Mouse (Mus musculus) mature B cell (primary cell): ENCODE measurements around the gene 0610010K14Rik.

Experiments
- in situ Hi-C: fragments of 300-500 bp; cut with MboI; formaldehyde crosslinking; loops from 2 replicates; pipeline ENCODE4 v1.14.3; 2019

0610010K14Rik gene

DNA sequence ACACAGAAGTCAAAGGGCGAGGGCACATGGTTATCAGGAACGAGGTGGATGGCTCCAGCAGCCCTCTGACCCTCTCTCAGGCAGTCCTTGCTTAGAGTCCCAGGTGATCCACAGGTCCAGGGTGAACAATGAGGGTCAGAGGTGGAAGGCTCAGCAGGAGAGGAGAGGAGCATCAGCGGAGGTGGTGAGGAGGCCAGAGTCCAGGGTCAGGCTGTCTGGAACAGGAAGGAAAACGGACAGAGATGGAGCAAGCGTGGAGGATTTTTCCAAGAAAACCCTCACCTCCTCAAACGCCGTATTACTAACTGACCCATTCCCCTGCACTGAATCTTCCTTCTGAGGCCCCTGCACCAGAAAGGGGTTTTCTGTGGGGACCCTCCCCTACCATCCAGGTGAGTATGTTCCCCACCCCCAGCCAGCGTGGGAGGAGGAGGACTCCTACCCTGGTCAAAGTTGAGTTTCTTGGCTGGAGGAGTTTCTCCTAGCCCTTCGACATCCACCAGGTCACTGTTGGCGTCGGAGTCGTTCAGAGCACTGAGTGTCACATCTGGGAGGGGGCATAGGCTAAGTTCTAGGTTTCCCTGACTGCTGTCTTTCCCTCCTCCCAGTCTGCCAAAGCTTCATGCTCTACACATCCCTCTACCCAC is 2.3 kb downstream of the 0610010K14Rik start:
- in situ Hi-C loops, result no loop called here

DNA sequence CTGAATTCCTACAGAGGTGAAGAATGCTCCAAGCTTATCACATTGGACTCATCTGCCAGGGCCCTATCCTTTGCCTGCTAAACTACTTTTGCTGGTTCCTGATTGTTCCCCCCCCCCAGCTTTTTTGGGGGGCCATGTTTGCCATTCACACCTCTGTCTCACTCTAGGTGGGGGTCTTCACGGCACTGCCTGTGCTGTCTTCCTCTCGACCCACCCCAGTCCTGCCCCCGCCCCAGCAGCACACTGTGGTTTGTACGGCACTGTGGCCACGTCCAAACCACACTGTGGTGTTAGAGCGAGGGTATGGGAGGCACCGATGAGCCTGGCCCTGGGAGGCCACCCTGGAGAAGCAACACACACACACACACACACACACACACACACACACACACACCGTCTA is 3.2 kb downstream of the 0610010K14Rik start:
- in situ Hi-C loops, result no loop called here

DNA sequence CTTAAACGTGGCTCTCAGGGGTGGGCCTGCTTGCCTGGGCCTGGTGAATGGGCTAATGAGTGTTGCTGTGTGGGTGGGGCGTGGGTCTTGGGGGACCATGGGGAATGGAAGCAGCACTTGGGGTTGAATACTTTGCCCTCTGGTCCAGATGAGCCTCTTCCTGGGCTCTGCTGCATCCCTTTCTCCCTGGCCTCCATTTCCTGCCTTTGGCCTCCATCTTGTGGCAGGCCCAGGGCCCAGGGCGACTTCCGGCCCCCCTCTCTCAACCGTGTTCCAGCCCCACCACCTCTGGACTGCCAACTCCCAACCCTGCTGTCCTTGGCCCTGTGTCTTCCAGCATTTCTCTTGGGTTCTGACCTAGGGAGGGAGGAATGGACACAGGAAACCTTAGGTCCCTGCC is 3.7 kb downstream of the 0610010K14Rik start:
- in situ Hi-C loops, result no loop called here

DNA sequence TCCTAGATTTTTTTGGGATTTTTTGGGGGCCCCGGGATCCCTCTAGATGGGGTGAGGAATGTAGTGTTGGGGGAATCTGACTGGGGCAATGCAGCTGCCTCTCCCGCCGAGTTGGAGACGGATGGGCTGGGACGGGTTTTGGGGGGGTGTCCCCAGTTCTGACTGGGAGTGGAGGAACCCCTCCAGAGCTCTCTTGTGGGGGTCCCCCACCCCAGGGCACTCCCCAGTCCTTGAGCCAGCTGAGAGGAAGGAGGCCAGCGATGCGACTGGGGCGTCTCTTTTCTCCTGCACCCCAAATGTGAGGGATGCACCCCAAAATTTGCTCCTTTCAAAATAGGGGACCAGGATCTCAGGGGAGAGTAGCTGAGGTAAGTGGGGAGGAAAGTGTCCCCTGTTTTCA is 4.7 kb downstream of the 0610010K14Rik start:
- in situ Hi-C loops, result no loop called here

DNA sequence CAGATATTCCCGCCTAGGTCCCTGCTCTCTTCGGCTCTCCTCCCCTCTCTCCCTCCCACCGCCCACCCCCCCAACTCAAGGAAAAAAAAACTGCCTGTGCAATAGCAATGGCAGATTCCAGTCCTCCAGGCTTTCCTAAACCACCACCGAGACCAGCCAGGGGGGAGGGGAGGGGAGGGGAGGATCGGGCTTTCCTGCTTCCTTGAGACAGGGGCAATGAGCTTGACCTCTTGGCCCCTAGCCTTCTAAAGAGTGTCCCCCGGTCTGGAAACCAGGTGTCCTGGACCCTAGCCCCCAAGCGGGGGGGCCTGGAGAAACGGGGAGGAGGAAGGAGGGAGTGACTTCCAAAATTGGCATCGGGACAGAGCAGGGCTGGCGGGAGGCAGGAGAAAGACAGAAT is 5.2 kb downstream of the 0610010K14Rik start:
- in situ Hi-C loops, result no loop called here

DNA sequence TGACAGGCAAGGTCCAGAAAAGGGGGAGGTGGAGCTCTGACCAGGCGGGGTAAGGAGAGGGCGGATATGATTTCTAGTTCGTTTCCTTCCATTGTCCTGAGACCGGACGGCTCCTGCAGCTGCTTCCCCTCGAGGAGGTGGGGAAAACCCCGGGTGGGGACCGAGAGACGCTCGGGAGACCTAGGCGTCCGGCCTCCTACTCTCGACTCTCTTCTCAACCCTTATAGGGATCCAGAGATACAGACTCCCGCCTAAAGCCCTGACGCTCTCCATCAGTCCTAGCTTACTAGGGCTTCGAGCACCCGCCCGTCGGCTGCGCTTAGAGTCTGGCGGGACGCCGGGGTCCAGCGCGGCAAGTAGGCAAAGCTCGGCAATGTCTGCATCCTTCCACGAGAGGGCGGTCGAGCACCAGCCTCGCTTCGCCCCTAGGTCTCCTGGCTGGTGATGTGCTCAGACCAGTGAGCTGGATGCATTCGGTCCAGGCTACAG is 7.4 kb downstream of the 0610010K14Rik start:
- in situ Hi-C loops, result no loop called here

DNA sequence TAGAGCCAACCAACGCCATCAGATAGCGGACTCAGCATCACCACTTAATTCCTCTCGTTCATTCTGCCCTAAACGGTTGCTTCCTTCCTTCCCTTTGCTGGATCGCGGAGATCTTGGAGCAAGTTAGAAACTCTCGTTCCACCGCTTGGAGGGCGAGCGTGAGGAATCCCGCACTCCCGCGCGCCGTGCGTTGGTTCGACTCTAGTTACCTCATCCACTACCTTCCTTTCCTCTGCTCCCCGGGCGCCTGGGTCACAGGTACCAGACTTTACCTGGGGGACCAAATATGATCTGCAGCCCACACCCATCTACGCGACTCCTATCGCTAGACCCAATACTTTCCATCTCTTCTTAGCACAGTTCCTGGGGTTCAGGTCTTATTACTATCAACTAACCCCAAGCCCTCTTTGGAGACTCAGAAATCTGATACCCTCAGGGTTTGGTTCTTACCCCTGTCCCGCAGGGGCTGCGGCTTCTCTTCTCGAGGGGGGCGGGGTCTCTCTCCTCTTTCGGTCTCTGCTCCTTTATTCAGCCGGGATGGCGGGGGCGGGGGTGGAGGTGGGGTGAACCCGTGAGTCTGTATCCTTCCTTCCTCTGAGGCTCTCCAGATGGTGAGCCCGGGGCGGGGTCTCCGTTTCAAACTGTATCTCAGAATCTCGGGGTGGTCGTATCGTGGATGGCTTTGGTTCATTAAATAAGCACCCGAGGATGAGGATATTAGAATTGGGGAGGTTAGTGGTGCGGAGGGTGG is 8.3 kb downstream of the 0610010K14Rik start, which contains the start of gene Bcl6b:
Gene Bcl6b, minus strand, starts transcription at position 539 of the 751 bp plus-strand sequence.
- in situ Hi-C loops, result no loop called here

DNA sequence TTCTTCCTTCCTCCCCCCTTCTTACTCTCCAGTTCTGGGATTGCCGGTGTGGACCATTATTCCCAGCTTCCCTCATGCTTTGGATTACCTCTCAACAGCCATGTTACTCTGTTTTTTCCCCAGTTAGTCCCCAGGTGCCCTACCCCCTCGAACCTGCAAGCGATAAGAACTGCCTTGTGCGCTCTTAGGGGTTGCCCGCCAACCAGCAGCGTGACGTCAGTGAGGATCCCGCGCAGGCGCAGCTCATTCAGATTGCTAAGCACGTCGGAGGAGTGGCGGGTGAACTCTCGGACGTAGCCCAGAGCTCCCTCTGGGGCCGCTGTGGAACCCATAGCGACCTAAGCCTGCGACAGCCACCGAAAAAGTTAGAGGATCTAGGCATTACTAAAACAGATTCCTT is 8.9 kb downstream of the 0610010K14Rik start:
- in situ Hi-C loops, result no loop called here

DNA sequence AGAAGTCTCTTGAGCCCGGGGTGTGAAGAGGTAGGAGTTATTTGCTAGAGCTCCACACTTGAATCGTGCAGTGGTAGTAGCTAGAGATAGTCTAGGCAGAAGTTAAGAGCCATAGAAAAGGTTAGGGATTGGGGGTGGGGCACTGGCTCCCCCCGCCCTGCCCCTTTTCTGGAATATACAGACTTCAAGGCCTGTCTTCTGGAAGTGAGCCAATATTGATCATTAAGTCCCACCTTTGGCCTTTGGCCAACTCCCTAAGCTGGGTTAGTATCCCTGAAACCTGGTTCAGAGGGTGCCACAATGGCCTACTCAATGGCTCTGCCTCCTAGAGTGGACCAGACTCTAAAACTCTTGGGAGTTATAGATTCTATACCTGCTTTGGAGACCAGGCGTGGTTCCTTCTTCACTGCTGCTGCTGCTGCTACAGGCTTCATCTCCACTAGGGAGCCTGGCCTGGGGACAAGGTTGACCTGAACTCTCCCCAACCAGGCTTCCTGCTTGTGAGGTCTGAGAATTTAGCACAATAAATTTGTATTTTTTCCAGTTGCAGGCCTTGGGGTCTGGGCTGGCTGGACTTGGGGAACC is 10.0 kb downstream of the 0610010K14Rik start:
- in situ Hi-C loops, result no loop called here

DNA sequence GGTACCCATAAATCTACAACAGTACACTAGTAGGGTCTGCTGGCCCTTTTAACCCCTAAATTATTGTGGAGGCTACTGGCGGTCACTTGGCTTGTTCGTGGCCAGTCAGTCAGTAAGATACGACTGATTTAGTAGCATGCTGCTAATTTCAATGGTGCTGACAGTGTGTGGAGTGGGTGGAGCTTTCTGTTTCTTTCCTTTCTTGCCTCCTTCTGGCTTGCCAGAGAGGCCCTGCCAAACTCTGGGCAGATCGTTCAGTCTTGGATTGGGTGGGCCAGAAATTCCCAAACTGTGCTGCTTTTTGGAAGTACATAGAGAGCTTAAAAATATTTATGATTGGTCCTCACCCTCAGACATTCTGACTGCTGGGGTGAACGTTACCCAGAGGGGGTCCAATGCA is 10.6 kb downstream of the 0610010K14Rik start:
- in situ Hi-C loops, result no loop called here

DNA sequence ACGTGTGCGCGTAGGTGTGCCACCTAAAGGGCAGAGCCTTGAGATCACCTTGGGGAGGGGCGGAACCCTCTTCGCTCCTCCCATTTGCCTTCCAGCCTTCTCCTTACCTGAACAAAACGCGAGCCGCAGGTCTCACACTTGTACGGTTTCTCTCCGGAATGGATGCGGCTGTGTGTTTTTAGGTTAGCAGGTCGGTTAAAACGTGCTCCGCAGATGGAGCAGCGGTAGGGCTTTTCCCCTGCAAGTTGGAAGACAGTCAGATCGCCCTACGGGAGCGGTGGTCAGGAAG is 11.2 kb downstream of the 0610010K14Rik start:
- in situ Hi-C loops, result no loop called here

DNA sequence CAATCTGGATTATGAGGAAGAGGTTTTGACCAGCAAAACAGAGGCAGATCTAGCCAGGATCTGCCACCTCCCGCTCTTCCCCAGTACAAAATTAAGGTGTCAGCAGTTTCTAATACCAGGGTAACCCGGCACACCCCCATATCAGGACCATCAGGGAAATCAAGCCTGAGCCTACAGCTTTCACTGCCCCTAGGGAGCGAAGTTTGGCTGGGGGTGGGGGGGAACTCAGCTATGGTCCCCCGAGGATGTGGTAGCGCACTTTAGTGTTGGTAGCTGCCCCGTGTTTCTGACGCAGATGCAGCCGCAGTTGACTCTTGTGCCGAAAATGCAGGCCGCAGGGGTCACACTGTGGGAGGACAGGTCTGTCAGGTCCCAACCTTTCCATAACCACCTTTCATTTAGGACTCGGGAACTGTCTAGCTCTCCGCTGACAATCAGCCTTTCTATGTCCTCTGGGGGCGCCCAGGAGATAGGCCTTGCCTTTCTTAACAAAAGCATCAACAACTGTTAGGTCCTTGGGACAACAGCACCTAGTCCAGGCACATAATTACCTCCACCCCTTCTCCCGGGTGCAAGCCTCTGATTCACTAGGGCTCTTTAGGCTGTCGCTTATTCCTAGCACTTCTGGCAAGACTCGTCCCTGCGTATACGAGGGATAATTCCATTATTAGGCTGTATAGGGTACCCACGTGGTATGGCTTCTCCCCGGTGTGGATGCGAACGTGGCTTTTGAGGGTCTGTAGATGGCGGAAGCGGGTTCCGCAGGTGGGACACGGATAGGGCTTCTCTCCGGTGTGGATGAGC is 11.7 kb downstream of the 0610010K14Rik start:
- in situ Hi-C loops, result no loop called here

DNA sequence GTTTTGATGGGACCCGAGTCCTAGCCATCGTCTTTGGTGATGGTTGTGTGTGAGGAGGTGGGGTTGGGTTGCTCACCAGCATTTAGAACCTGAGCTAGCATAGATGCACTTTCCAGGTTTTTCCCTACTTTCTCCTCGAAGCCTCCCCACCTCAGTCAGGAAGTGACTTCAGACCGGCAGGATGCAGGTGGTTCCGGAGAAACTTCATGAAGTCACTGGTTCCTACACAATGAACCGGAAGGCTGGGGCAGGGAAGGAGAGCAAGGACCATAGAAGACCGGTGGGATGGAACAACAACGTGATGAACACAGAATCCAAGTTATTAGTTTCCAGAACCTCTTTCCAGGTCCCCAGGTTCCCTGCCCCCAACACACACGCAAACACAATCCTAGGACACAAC is 14.0 kb downstream of the 0610010K14Rik start:
- in situ Hi-C loops, result no loop called here

DNA sequence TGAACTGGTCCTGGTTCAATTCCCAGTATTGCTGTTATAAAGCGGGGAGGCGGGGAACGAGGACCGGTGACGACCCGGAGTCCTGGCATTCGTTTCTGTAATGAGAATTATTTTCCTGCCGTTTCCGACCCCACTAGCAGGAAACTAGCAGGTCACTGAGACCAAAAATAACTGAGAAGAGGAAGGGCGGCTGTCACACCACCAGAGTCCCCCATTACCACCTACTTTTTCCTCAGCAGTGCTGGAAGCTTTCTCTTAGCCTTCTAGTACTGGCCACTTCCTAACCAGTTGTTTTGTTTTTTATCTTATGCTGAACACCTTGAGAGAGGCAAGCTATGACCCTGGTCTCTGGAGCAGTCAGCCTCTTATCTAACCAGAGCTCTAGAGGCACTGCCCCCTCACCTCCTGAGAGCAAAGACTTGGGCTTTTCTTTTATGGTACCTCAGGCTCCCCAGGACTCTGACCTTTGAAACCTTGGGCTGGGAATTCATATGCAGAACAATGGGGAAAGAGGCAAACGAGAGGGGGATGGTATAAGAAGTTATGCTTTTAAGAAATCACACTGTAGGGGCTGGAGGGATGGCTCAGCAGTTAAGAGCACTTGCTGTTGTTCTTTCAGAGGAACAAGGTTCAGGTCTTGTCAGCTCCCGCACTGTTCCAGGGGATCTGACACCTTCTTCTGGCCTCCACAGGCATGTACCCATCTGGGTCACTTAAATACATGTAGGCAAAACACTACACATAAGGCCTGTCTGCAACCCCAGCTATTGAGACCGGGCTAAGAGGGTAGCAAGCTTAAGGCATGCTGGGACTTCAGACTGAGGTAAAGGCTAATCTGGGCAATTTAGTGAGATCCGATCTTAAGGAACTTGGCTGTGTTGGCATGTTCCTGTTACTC is 15.9 kb downstream of the 0610010K14Rik start:
- in situ Hi-C loops, result no loop called here

DNA sequence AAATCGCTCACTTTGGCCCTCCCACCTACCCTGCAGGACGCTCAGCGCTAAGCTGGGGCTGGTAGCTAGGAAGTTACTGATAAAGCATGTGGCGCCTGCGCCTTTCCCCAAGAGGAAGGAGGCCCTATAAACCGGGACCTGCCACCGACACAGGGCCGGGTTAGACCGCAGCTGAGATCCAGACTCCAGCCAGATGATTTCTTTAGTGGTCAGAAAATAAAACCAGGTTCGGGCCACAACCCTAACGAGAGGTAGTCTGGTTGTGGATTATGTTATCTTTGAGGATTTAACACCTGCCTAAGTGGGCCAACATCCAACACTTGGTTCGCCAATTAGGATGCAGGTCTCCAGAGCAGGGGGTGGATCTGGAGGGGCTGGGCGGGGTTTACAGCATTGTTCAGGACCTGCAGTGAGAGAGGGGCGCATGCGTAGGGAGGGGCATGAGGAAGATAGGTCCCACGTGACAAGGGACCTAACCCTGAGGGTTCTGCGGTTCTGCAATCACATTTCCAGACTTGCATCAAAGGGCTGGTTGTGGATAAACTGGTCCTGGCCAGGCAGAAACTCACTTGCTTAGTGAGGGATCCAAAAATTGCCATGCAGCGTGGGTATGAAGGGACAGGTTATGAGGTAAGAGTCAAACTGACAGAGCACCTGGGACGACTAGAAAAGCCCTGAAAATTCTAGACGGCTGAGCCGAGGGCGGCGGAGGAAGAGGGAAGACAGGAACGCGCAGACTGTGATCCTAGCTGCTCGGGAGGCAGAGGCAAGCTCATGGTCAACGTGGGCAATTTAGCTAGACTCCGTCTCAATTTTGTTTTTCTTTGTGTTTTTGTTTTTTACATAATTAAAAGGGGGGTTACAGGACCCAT is 16.7 kb downstream of the 0610010K14Rik start, which contains the start of gene Slc16a13:
Gene Slc16a13, minus strand, starts transcription at position 334 of the 872 bp plus-strand sequence.
- in situ Hi-C loops, result no loop called here

DNA sequence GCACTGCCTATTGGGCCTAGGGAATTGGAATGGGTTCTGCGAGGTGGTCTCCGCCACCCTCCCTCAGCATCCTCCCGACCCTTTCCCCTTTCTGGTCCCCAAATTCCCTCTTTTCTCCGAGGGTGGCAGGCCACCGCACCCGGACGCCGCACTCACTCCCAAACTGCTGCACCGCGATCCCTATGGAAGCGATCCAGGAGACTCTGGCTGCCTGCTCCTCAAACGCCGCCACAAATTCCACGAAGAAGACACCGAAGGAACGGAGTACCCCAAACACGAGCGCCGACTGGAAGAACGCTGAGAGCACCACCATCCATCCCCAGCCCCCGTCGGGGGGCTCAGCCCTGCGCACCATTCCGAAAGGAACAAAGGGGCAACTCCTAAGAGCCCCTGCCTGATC is 17.4 kb downstream of the 0610010K14Rik start:
- in situ Hi-C loops, result no loop called here

DNA sequence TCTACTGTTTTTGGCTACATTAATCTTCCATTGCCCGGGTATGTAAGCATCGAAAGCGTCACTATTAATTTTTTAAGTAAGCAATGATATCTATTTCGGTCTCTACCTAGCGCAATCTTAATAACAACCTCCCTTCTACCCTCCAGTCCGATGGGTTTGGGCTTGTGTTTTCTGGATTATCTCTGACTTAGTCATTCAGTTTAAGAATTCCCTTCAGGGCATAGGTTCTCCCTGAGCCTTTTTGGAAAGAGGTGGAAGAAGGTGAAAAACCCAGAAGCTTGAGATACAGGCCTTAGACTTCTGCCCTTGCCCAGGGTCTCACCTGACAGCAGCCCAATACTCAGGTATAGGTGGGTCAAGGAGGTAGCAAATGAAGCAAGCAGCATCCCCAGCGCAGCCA is 17.8 kb downstream of the 0610010K14Rik start:
- in situ Hi-C loops, result no loop called here

DNA sequence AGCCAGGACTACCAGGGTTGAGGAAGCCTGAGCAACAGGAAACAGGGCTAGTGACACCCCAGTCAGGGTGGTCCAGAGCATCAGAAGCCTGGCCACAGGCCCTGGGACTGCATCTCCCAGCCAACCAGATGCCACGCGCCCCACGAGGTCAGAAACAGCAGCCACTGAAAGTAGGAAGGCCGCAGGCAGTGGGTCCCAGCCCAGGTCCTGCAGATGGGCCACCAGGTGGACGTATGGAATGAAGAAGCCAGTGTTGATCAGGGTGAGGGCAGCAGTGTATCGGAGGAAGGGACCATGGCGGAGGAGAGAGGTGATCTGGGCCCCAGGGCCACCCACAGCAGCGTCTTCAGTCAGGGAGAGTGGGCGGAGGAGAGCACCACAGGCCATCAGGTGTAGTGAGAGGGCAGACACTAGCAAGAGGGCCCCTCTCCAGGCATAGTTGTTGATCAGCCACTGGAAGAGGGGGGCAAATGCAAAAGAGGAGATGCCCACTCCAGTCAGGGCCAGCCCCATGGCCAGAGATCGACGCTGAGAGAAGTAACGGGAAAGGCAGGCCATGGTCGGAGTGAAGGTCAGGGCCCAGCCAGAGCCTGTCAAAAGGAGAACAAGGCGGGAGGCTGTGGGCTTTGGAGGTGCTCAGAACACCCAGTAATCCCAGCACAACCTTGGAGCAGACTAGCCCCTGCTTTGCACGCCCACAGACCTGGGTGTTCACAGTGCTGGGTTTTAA is 18.8 kb downstream of the 0610010K14Rik start:
- in situ Hi-C loops, result no loop called here

DNA sequence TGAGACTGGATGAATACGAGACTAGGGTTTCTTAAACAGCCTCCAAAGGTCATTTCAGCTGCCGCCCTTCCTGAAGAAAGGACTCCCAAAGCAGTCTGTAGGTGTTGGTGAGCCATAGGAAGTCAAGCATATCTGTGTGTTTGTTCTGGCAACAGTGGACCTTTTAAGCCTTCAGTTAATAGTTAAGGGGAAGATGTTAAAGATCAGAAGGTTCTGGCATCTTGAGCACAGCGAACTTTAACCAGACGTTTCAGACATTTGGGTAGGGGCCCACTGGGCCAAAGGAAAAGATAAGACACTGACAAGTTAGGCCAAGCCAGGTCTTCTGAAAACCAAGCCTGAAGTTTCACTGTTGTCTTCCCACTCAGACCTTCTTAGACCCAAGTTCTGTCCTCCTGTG is 19.7 kb downstream of the 0610010K14Rik start:
- in situ Hi-C loops, result no loop called here

DNA sequence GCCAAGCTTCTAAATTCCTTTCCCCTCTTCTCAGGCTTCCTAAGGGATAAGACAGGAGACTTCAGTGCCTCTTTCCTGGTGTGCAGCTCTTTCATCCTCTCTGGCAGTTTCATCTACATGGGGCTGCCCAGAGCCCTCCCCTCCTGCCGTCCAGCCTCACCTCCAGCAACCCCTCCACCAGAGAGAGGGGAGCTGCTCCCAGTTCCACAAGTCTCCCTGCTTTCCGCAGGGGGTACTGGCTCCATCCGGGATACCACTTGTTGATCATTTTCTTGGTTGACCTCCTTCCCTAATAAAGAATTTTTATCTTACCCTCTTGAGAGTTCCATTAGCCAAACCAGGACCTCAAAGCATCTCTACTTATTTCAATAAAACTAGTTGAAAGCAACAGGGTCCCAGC is 21.6 kb downstream of the 0610010K14Rik start:
- in situ Hi-C loops, result no loop called here
